Mouse (Mus musculus) macrophage (primary cell): ENCODE results near the gene Trhr2. TPM values are rescaled to one million over a fixed set of nuclear protein-coding genes. Genes with fewer than 3 reads are reported as not detected.

ENCODE experiments used
- H3K27ac ChIP-seq: fragments of 350-480 bp; formaldehyde crosslinking; 2 replicates; pipeline ENCODE4 v1.9.0; 2021
- H3K36me3 ChIP-seq: fragments of 350-480 bp; formaldehyde crosslinking; 2 replicates; pipeline ENCODE4 v1.9.0; 2021; ENCODE audit errors: inconsistent target
- H3K4me3 ChIP-seq: fragments of 350-480 bp; formaldehyde crosslinking; 2 replicates; pipeline ENCODE4 v1.9.0; 2021; ENCODE audit errors: inconsistent target
- H3K79me2 ChIP-seq: fragments of 350-480 bp; formaldehyde crosslinking; 2 replicates; pipeline ENCODE4 v1.9.0; 2021; ENCODE audit errors: inconsistent target
- WGBS: methylation state at CpG from one replicate; pipeline ENCODE4 v1.1.7; 2026; ENCODE audit warnings: inconsistent platforms; ENCODE audit not compliant: missing documents; 5-methylcytosine and 5-hydroxymethylcytosine counted together
- polyA plus RNA-seq: library from polyadenylated mRNA; stranded (reverse); fragments of 250-400 nt; gene quantifications from 3 replicates; pipeline ENCODE4 v1.2.4, GENCODE M21; 2018; ENCODE audit warnings: inconsistent platforms
- total RNA-seq, 78 experiments: library from RNA; depleted of rRNA; stranded (reverse); fragments of 250-400 nt; gene quantifications; 1 replicate in 9 of 78; 2 replicates in 24 of 78; 3 replicates in 43 of 78; 4 replicates in 2 of 78; pipeline ENCODE4 v1.2.4; 2018; ENCODE audit warnings: inconsistent platforms in 56 of 78

Gene Trhr2
- total RNA-seq (2018; cell fraction: chromatin; rRNA removed) = not detected
- total RNA-seq (2018; cell fraction: cytosol; rRNA removed) = not detected
- total RNA-seq (2018; cell fraction: nucleus; rRNA removed) = not detected
- polyA plus RNA-seq = not detected in 3 replicates

DNA sequence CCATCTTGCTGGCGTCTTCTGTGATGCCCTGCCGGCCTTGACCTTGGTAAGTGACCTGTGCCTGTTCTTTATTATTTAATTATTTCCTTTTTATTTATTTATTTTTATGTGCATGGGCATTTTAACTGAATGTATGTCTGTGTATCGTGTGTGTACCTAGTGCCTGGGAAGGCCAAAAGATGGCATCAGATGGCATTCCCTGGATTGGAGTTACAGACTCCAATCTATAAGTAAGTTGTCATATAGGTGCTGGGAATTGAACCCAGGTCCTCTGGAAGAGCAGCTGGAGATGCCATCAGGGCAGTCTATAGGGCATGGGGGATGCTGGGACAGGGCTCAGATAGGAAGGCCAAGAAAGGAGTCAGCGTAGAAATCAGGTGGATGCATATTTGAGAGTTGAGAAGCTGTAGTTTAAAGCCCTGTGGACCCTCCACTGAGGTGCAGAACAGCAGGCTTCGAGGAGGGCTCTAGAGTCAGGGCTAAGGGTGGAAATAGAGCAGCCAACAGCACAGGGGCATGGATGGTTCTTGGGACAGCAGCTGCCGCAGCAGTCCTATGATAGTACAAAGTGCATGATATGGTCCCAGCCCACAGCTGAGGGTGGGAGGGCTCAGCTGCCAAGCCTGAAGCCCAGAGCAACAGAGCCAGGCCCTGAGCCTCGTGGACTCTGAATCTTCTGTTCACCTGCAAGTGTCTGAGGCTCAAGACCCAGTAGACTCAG lies at the start of gene Trhr2:
Gene Trhr2, minus strand, starts transcription at position 51 of the 721 bp plus-strand sequence.
- 89% methylated on average over 7 of the region's 7 CpGs for WGBS
- Histone ChIP-seq H3K4me3 (no peak within 1 kb of the TSS), H3K36me3 (no peaks in the 10 kb centered on the region), H3K79me2 (no peaks in the 10 kb centered on the region), H3K27ac (no peak within 1 kb of the TSS)

DNA sequence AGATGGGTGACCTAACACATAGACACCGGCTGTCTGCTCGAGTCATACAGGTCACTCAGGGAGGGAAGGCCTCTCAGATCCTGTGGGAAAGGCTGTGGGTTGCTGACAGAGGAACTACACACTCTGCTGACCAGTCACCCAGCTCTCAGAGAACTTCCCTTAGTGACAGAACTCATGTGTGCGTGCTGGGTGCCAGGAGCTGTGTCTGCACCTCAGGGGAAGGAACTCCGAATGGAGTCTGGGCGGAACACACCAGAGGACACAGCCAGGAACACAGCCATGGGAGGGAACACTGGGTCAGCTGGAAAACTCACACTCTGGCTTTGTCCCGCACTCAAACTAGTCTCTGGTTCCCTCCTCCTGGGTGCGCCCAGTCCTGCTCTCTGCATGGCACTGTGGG lies 47.1 kb upstream of the Trhr2 start:
- peaks cover 75% of the 10 kb centered on the region for H3K36me3 ChIP-seq
- peak overlapping the region; percentile 25; the same call in 1 of the 2 replicates for H3K27ac ChIP-seq
- WGBS = 75% methylated on average over 7 of the region's 7 CpGs
- H3K4me3 ChIP-seq = no peak overlapping the region
- H3K79me2 ChIP-seq = no peaks in the 10 kb centered on the region

DNA sequence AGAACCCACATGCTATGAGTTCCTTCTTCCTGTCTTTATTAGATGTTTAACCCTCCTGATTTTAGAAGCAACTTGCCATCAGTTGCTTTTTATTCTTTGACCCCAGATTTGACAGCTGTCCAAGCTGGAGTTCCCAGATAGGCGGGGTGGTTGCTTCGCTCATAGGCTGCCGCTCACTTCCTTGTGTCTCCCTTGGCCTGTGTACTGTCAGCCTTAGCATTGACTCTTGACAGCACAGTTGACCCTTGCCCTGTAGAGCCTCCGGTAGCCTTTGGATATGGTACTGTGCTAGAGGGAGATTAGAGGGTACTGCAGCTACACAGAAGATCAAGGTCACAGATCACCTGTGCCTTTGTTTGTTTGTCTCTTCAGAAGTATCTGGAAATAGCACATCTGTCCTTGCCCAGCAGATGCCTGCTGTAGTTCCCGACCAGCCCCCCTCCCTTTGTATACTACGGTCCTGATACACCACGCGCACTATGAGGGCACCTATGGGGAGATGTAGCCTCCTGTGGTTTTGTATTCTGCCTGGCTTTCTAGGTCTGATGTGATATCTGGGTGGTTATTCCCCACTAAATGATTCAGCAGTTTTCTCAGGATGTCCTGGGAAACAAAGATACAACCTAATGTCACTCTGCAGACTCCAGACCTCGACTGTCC lies 44.7 kb upstream of the Trhr2 start:
- WGBS = 76% methylated on average over 9 of the region's 9 CpGs
- Histone ChIP-seq H3K27ac (no peak overlapping the region), H3K36me3 (peaks cover 75% of the 10 kb centered on the region), H3K79me2 (no peaks in the 10 kb centered on the region), H3K4me3 (no peak overlapping the region)

DNA sequence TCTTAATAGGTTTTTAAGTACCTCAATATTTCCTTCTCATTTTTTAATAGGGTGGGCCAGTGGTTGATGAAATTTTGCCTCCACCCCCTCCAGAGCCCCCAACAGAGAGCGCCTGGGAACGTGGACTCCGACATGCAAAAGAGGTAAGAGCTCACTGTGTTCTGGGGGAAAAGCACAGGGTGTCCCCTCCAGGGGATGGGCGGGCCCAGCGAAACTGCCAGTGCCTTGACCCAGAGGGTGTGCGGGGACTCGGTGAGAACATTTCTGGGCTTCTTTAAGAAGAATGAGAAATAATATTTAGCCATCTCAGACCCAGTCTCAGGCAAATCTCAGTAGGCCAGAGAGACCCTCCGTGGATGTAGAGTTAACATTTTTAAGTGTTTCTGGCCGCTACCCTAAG lies 37.6 kb upstream of the Trhr2 start:
- Histone ChIP-seq H3K27ac (no peak overlapping the region), H3K36me3 (peaks cover 83% of the 10 kb centered on the region), H3K4me3 (no peak overlapping the region), H3K79me2 (peaks cover 19% of the 10 kb centered on the region; the same call in 1 of the 2 replicates)
- 93% methylated on average over 9 of the region's 9 CpGs for WGBS

DNA sequence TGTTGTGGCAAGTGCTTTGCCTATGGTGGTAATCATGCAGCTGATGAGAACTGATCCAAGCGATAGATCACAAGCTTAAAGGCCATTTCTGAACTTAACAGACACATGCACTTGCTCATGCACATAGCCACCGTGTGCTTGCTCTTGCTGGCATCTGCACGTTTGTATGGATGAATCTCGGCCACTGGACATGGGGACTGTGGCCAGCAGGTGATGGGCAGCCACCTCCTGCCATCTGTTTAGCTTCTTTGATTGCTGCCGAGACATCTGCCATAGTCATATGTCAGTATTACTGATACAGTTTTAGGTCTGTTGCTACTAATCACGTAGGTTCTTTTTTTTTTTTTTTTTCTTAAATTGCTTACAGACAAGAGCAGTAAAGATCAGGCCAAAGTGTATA lies 34.7 kb upstream of the Trhr2 start:
- Histone ChIP-seq H3K4me3 (no peak overlapping the region), H3K27ac (no peak overlapping the region), H3K36me3 (peaks cover 55% of the 10 kb centered on the region), H3K79me2 (peaks cover 19% of the 10 kb centered on the region; the same call in 1 of the 2 replicates)
- WGBS = 95% methylated on average over 6 of the region's 6 CpGs

DNA sequence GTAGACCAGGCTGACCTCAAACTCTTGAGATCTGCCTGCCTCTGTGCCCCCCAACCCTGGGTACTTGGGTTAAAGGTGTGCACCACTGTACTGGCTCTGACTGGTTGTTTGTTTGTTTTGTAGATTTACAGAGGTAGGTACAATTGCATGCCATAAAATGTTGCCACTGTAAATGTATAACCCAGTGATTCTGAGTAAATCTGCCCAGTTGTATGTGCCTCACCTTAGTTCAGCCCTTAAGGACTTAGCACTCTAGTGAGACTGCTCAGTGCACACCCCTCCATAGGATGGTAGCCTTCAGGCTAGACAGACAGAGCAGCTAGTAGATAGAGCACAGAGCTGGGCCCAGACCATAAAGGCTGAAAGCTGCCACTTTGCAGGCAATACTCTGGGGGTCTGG lies 33.2 kb upstream of the Trhr2 start:
- no peak overlapping the region for H3K27ac ChIP-seq
- H3K36me3 ChIP-seq = peaks cover 50% of the 10 kb centered on the region
- H3K4me3 ChIP-seq = no peak overlapping the region
- H3K79me2 ChIP-seq = peaks cover 19% of the 10 kb centered on the region; the same call in 1 of the 2 replicates

DNA sequence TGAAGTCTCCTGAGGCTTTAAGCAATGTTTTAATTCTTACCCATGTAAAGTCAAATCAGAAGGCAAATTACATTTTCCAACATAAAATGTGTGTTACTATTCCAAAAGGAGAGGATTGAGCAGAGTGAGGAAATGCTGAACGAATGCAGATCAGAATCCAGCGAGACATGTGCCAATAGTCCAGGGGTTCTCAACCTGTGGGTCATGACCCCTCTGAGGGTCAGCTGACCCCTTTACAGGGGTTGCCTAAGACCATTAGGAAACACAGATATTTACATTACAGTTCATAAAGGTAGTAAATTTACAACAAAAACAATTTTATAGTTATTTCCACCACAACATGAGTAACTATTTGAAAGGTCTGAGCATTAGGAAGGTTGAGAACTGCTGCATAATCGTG lies 30.2 kb upstream of the Trhr2 start:
- WGBS = 70% methylated on average over 3 of the region's 3 CpGs

DNA sequence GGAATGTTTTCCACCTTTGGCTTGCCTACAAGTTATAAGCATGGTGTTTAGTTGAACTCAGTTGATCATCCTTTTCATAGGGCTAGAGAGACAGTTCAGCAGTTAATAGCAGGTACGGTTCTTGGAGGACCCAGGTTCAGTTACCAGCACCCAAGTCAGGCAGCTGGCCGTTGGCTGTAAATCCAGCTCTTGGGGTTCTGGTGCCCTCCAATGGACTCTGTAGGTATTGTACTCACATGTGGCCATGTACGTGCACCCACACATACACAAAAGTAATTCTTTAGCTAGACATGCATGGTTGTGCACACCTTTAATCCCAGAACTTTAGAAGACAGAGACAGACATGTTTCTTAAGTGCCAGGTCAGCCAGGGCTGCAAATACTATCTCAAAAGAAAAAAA lies 28.8 kb upstream of the Trhr2 start:
- peaks cover 62% of the 10 kb centered on the region for H3K36me3 ChIP-seq
- peaks cover 34% of the 10 kb centered on the region for H3K79me2 ChIP-seq
- H3K27ac ChIP-seq = no peak overlapping the region
- 96% methylated on average over 3 of the region's 3 CpGs for WGBS
- no peak overlapping the region for H3K4me3 ChIP-seq

More for the DNA sequence above, 30.2 kb upstream of the Trhr2 start:
- Histone ChIP-seq H3K79me2 (peaks cover 28% of the 10 kb centered on the region; the same call in 1 of the 2 replicates), H3K27ac (no peak overlapping the region), H3K4me3 (no peak overlapping the region), H3K36me3 (peaks cover 62% of the 10 kb centered on the region)

DNA sequence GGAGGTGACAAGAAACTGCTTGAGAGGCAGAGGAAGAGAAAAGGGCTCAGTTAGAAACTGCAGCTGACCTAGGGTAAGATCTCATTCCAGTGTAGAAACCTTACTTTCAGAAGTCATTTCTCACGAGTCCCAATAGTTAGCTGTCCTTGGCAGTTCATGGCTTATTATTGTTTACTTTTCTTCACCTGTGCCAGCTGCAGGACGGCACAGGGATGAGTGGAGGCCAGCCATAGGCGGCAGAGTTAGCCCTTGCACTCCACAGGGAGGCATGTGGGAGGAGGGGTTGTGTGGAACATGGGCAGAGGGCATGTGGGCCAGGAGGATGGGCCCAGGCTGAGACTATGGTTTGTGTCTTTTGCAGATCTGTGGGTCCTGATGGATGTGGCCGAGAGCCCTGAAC lies 22.5 kb upstream of the Trhr2 start:
- peaks cover 62% of the 10 kb centered on the region for H3K36me3 ChIP-seq
- H3K4me3 ChIP-seq = no peak overlapping the region
- H3K27ac ChIP-seq = no peak overlapping the region
- H3K79me2 ChIP-seq = peaks cover 86% of the 10 kb centered on the region
- WGBS = 91% methylated on average over 4 of the region's 4 CpGs

DNA sequence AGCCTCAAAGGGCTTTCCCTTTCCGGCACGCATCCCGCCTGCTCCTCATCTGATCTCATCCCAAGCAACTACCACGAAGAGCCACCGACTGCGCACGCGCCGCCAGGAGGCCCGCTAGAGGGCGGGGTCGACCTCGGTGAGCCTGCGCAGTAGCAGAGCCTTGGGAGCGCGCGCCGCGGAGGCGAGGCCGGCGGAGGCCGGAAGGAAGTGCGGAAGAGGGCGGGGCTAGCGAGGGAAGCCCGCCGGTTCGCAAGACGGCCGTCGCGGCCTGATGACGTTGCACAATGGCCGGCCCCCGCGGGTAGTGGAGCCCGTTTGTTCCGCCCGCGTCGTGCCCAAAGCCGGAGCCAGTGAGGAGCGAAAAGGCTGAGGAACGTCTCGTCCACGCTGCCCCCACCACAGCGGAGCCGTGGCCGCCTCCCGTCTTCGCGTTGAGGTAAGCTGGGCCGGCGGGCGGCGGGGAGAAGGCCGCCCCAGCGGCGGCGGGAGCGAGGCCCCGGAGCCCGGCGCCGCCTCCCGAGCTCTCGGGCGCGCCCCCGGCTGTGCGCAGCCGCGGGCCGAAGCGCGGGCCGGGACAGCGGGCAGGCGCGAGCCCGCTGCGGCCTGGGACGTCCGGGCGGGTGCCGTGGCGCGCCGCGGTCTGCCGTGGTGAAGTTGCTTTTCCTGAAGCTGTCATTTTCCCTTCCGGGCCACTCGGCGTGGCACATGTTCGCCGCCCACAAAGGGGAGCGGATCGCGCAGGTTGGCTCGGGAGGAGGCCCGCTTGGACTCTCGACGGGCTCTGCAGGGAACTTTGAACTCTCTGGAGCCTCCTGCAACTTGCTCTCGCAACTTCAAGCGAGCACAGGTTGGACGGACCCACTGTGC lies 16.1 kb upstream of the Trhr2 start, which contains the start of gene Zc3h18:
Gene Zc3h18, plus strand, starts transcription at position 245 of the 867 bp plus-strand sequence.
- Histone ChIP-seq H3K27ac (peak within 1 kb of the TSS; percentile 67), H3K4me3 (peak within 1 kb of the TSS; percentile 82), H3K79me2 (peaks cover 47% of the 10 kb centered on the region), H3K36me3 (peaks cover 12% of the 10 kb centered on the region)
- WGBS = under 1% methylated on average over 100 of the region's 107 CpGs

DNA sequence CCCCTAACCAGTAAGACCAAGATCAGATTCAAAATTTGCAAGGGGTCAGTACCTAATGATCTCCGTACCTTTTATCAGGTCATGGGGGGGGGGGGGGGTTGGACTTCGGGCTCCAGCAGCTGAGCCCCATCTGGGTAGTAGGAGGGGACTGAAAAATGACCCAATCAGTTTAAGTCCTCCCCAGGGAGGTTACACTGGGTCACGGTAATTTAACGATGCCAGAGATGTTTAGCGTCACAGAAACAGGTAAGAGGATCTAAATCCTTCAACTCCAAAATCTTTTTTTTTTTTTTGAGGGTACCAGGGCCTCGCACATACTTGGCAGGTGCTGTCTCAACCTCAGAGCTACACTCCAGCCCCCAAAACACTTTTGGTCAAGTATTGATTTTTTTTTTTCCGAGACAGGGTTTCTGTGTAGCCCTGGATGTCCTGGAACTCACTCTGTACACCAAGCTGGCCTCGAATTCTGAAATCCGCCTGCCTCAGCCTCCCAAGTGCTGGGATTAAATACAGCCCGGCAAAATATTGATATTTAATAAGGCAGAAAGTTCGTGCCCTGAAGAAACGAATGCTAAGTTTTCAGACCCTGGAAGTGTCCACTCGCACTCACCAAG lies 15.3 kb upstream of the Trhr2 start:
- Histone ChIP-seq H3K27ac (peak overlapping the region; percentile 67), H3K4me3 (peak overlapping the region; percentile 56), H3K79me2 (peaks cover 39% of the 10 kb centered on the region), H3K36me3 (peaks cover 12% of the 10 kb centered on the region)
- 29% methylated on average over 13 of the region's 13 CpGs for WGBS

DNA sequence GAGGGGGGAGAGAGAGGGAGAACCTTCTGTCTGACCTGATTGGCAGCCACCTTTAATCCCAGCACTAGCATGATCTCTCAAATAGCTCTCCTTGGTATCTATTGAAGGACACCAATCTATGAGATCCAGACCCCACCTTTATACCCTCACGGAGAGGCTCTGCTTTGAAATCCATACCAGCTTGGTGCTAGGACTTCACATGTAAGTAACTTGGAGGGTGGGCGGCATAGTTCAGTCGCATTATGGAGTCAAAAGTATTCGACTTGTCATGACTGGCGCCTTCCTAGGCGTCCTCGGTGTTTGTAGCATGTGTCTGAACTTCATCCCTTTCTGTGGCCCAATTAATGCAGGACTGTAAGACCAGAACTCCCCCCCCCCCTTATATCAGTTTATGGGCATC lies 14.8 kb upstream of the Trhr2 start:
- Histone ChIP-seq H3K4me3 (no peak overlapping the region), H3K36me3 (peaks cover 10% of the 10 kb centered on the region), H3K79me2 (peaks cover 34% of the 10 kb centered on the region), H3K27ac (no peak overlapping the region)
- WGBS = 95% methylated on average over 7 of the region's 7 CpGs

DNA sequence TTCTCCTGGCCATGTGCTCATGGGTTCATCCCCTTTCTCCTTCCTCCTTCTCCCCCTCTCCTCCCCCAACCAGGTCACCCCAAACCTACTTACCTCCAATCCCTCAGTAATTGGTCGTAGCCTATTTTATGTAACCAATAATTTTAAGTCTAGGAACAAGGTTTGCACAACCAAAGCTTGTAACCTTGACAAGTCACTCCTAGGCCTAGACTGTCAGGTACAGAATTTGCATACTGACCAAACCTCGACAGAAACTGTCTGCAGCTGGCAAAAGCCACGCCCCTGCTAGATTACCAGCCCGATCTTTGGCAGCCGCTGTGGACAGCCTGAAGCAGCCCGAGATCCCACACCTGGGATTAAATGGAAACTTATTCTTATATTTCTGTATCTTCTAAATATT lies 11.2 kb upstream of the Trhr2 start:
- H3K36me3 ChIP-seq = no peaks in the 10 kb centered on the region
- H3K27ac ChIP-seq = no peak overlapping the region
- H3K79me2 ChIP-seq = no peaks in the 10 kb centered on the region
- H3K4me3 ChIP-seq = no peak overlapping the region
- WGBS = 87% methylated on average over 6 of the region's 6 CpGs

DNA sequence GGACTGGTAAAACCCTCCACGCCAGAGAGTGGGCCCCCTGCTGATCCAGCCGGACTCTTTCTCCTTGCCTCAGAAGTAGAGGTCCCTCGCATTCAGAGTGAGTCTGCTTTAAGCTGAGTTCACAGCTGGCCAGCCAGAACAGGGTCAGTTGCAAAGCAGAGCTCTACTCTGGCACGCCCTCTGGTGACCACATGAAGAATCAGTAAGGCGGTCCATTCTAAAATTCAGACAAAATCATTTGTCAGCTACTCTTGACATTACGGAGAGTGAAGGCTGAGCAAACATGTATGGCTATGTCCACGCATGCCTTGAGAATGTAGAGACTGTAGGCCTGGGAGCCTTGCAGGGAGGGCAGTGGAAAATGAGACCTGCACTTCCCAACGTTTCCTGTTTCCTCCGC lies 9.1 kb upstream of the Trhr2 start:
- no peak overlapping the region for H3K4me3 ChIP-seq
- H3K36me3 ChIP-seq = no peaks in the 10 kb centered on the region
- WGBS = 16% methylated on average over 9 of the region's 9 CpGs
- H3K27ac ChIP-seq = no peak overlapping the region
- no peaks in the 10 kb centered on the region for H3K79me2 ChIP-seq
